Mouse (Mus musculus): ENCODE measurements around the gene Snx32. TPM values are rescaled to one million over a fixed set of nuclear protein-coding genes. Genes with fewer than 3 reads are reported as not detected.
"Not testable (repeated sequence)": the region's sequence is repeated elsewhere in the genome, so short reads cannot be mapped to it uniquely, and the experiment has no call there.

Snx32 gene
- polyA plus RNA-seq, 1 experiment: 176 TPM

- H3K4me1 ChIP-seq (ENCODE audit: control insufficient read depth, insufficient read depth, low read length): peaks cover 17% of the 10 kb centered on the region
- DNase-seq: peak; percentile 94 to 97
- WGBS: 1% methylated on average over 62 of the region's 62 CpGs
- peak within 1 kb of the TSS; percentile 88 for H3K4me3 ChIP-seq (replicated peaks; ENCODE audit: insufficient read depth, low read depth, low read length)
- peak within 1 kb of the TSS; percentile 92 for H3K27ac ChIP-seq (ENCODE audit: insufficient read depth, low read length)
- TF ChIP-seq POLR2A (IDR thresholded peaks at IDR 0.05; ENCODE audit: borderline replicate concordance, insufficient read depth, low read length) (peak; percentile 89), CTCF (IDR thresholded peaks at IDR 0.05; ENCODE audit: borderline replicate concordance, insufficient read depth, low read depth, low read length) (no peak)
- H3K27me3 ChIP-seq (ENCODE audit: control insufficient read depth, insufficient read depth, low read length): no peaks in the 10 kb centered on the region
Measured at GRCm38 (mm10) chr19:5490313-5490897, 19.9 kb downstream of the Snx32 start, which contains the start of gene Cfl1. TSS of gene Cfl1 (plus strand) at chr19:5490455.

- WGBS: 22% methylated on average over 10 of the region's 10 CpGs
- not testable (repeated sequence) for H3K4me3 ChIP-seq (replicated peaks; ENCODE audit: insufficient read depth, low read depth, low read length); H3K27ac ChIP-seq (ENCODE audit: insufficient read depth, low read length); H3K27me3 ChIP-seq (ENCODE audit: control insufficient read depth, insufficient read depth, low read length)
- peaks cover 24% of the 10 kb centered on the region for H3K4me1 ChIP-seq (ENCODE audit: control insufficient read depth, insufficient read depth, low read length)
- DNase-seq: peak in 1 of 2 experiments; percentile 34
Measured at GRCm38 (mm10) chr19:5489721-5490120, 20.6 kb downstream of the Snx32 start.

DNA sequence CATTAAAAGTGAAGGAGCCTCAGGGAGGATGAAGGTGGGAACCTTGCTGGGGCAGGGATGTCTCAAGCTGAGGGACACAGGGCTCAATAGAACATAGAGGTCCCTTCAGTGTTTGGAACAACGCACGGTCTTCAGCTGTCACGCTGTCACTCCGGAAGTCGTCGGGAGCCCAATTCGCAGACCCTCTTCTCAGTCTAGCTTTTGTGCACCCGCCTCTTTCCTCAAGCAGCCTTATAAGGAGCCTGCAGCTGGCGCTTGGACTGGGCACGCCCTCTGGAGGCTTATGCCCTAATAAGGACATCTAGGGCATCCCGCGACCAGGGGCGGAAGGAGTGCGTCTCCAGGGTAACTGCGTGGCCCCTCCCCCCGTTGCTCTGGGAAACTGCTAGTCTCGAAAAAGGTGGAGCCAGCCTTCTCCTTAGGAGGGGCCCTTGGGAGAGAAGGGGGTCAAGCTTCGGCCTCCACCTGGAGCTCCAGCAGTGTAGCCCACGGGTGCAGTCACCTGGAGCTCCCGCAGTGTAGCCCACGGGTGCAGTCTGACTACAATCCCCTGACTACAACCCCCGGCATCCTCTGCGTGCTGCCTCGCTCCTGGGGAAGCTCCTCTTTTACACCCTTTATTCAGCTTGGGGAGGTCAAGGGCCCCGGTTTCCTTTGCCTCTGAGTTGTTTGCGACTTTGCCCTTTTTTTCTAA is 21.3 kb downstream of the Snx32 start:
- WGBS: under 1% methylated on average over 26 of the region's 26 CpGs
- Histone ChIP-seq H3K27me3 (ENCODE audit: control insufficient read depth, insufficient read depth, low read length) (no peaks in the 10 kb centered on the region), H3K4me1 (ENCODE audit: control insufficient read depth, insufficient read depth, low read length) (peaks cover 29% of the 10 kb centered on the region), H3K27ac (ENCODE audit: insufficient read depth, low read length) (peak overlapping the region; percentile 92), H3K4me3 (replicated peaks; ENCODE audit: insufficient read depth, low read depth, low read length) (peak overlapping the region; percentile 68)
- DNase-seq: peak; percentile 96 to 97
- peak; percentile 64; the same call in 1 of the 2 replicates for TF ChIP-seq POLR2A (IDR thresholded peaks at IDR 0.05; ENCODE audit: borderline replicate concordance, insufficient read depth, low read length)
- no peak for TF ChIP-seq CTCF (IDR thresholded peaks at IDR 0.05; ENCODE audit: borderline replicate concordance, insufficient read depth, low read depth, low read length)

DNA sequence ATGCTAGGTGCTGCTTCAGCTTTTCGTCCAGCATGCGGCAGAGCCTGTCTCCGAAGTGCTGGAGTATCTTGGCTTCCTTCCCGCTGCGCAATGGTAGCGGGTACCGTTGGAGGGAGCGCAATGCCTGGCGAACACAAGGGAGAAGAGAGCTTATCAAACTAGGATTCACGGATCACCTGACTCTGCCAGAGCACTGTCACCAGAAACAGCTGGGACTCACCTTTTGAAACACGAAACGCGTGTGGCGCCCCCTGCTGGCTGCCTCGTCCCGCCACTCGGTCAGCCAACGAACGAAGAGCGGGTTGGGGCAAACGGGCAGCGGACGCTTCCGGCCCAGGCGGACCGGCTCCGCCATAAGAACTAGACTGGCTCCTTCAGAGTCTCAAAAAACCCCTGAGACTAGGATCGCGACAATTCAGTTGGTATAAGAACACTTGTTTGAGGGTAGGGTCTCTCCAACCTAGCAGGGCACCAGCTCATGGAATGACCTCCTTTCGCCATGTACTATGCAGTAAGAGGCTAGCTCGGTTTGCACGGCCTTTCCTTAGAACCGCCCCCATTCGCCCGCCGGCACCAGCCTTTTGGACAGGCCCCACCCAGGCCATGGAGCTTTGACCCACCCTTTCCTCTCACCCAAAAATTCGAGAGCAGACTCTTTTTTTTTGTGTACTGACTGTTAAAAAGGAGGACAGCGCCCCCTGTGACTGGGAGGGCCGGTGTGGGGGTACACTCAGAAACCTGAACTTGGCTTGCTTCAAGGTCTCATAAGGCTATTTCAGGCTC is 22.4 kb downstream of the Snx32 start, which contains the start of gene Mus81:
Mus81 (minus strand) TSS at position 635 of the 783 bp plus-strand sequence.
- H3K4me3 ChIP-seq (replicated peaks; ENCODE audit: insufficient read depth, low read depth, low read length): peak within 1 kb of the TSS; percentile 68
- H3K27me3 ChIP-seq (ENCODE audit: control insufficient read depth, insufficient read depth, low read length): no peaks in the 10 kb centered on the region
- under 1% methylated on average over 39 of the region's 39 CpGs for WGBS
- TF ChIP-seq POLR2A (IDR thresholded peaks at IDR 0.05; ENCODE audit: borderline replicate concordance, insufficient read depth, low read length) (peak; percentile 83; the same call in 1 of the 2 replicates), CTCF (IDR thresholded peaks at IDR 0.05; ENCODE audit: borderline replicate concordance, insufficient read depth, low read depth, low read length) (peak; percentile 78)
- peak within 1 kb of the TSS; percentile 92 for H3K27ac ChIP-seq (ENCODE audit: insufficient read depth, low read length)
- peak; percentile 97 to 98 for DNase-seq
- H3K4me1 ChIP-seq (ENCODE audit: control insufficient read depth, insufficient read depth, low read length): peaks cover 38% of the 10 kb centered on the region

- peak overlapping the region; percentile 90 for H3K27ac ChIP-seq (ENCODE audit: insufficient read depth, low read length)
- peaks cover 39% of the 10 kb centered on the region for H3K4me1 ChIP-seq (ENCODE audit: control insufficient read depth, insufficient read depth, low read length)
- no peaks in the 10 kb centered on the region for H3K27me3 ChIP-seq (ENCODE audit: control insufficient read depth, insufficient read depth, low read length)
- H3K4me3 ChIP-seq (replicated peaks; ENCODE audit: insufficient read depth, low read depth, low read length): peak overlapping the region; percentile 66
- TF ChIP-seq CTCF (IDR thresholded peaks at IDR 0.05; ENCODE audit: borderline replicate concordance, insufficient read depth, low read depth, low read length) (no peak), POLR2A (IDR thresholded peaks at IDR 0.05; ENCODE audit: borderline replicate concordance, insufficient read depth, low read length) (no peak)
- no peak for DNase-seq
- 30% methylated on average over 4 of the region's 4 CpGs for WGBS
Measured at GRCm38 (mm10) chr19:5486771-5487170, 23.6 kb downstream of the Snx32 start.

- Histone ChIP-seq H3K27me3 (ENCODE audit: control insufficient read depth, insufficient read depth, low read length) (no peaks in the 10 kb centered on the region), H3K4me3 (replicated peaks; ENCODE audit: insufficient read depth, low read depth, low read length) (peak overlapping the region; percentile 31), H3K27ac (ENCODE audit: insufficient read depth, low read length) (peak overlapping the region; percentile 90), H3K4me1 (ENCODE audit: control insufficient read depth, insufficient read depth, low read length) (peaks cover 39% of the 10 kb centered on the region)
- DNase-seq: peak; percentile 81 to 84
- WGBS: 6% methylated on average over 8 of the region's 8 CpGs
- TF ChIP-seq POLR2A (IDR thresholded peaks at IDR 0.05; ENCODE audit: borderline replicate concordance, insufficient read depth, low read length) (peak; percentile 22; the same call in 1 of the 2 replicates), CTCF (IDR thresholded peaks at IDR 0.05; ENCODE audit: borderline replicate concordance, insufficient read depth, low read depth, low read length) (no peak)
Measured at GRCm38 (mm10) chr19:5486286-5486685, 24.1 kb downstream of the Snx32 start.

DNA sequence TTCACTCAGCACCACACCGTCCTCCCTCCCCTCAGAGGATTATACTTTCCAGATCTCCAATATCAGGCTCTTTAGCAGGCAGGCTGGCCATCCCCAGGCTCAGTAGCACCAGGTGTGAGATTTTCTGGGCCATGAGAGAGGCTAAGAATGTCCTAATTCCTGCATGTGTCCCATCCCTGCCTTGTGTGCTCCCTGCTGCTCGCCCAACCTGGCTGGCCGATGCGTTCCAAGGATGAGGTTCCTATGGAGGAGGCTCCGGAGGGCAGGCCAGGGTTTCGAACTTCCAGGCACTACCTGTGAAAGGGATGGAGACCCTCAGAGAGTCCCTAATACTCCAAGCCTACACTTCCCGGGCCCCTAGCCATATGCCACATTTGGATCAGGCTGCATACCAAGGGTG is 24.5 kb downstream of the Snx32 start:
- Histone ChIP-seq H3K27me3 (ENCODE audit: control insufficient read depth, insufficient read depth, low read length) (no peaks in the 10 kb centered on the region), H3K4me1 (ENCODE audit: control insufficient read depth, insufficient read depth, low read length) (peaks cover 39% of the 10 kb centered on the region), H3K4me3 (replicated peaks; ENCODE audit: insufficient read depth, low read depth, low read length) (peak overlapping the region; percentile 31), H3K27ac (ENCODE audit: insufficient read depth, low read length) (peak overlapping the region; percentile 90)
- peak; percentile 88 to 92 for DNase-seq
- TF ChIP-seq POLR2A (IDR thresholded peaks at IDR 0.05; ENCODE audit: borderline replicate concordance, insufficient read depth, low read length) (no peak), CTCF (IDR thresholded peaks at IDR 0.05; ENCODE audit: borderline replicate concordance, insufficient read depth, low read depth, low read length) (0 out of 2 replicates have a peak, but pooled peaks have one; percentile 18)
- WGBS: 14% methylated on average over 7 of the region's 7 CpGs

Measured in cerebellum, adult 2 months (tissue).